Mouse (Mus musculus) left cerebral cortex, adult 2 months (tissue): ENCODE data around the gene Olfr351. TPM values are rescaled to one million over a fixed set of nuclear protein-coding genes. Genes with fewer than 3 reads are reported as not detected.

Experiments
- DNase-seq, 2 experiments: peaks; one replicate each; pipeline ENCODE4 v3.0.0; 2021 to 2022; ENCODE audit warnings: low spot score in 2 of 2, mixed read lengths in 1 of 2; ENCODE audit errors: extremely low spot score in 1 of 2
- H3K27ac ChIP-seq: fragments of 200-600 bp; 2 replicates; pipeline ENCODE4 v1.8.1; 2022
- H3K4me3 ChIP-seq: fragments of 200-600 bp; 2 replicates; pipeline ENCODE4 v1.8.1; 2022
- CTCF ChIP-seq: fragments of 200-600 bp; IDR thresholded peaks from 2 replicates; pipeline ENCODE4 v1.8.1; 2022; ENCODE audit warnings: antibody characterized with exemption, mild to moderate bottlenecking, moderate library complexity
- intact Hi-C: fragments of 180-260 bp; cut with DNase I; formaldehyde crosslinking; loops from one replicate; pipeline ENCODE4 v1.15.1; 2025
- long read RNA-seq, 2 experiments: library from polyadenylated mRNA; stranded (forward); transcript quantifications; one replicate each; pipeline ENCODE4 v2.0.0; 2021; ENCODE audit warnings: borderline mapping rate in 2 of 2
- total RNA-seq, 2 experiments: library from RNA; stranded (reverse); gene quantifications; 2 replicates each; pipeline ENCODE4 v1.2.3; 2021

Gene Olfr351
- not detected for total RNA-seq
- long read RNA-seq, experiment 1: 0 reads
- long read RNA-seq, experiment 2: 0 reads

GRCm38 (mm10) chr2:36862560-36862959, at the start of gene Olfr351:
Gene Olfr351, minus strand, starts transcription at chr2:36862660.
- intact Hi-C loops: no loop called here

GRCm38 (mm10) chr2:36905380-36905779, 42.9 kb upstream of the Olfr351 start, which contains the start of gene Olfr354:
Gene Olfr354, plus strand, starts transcription at chr2:36905680.
- H3K27ac ChIP-seq: no peak within 1 kb of the TSS
- intact Hi-C loops: no loop called here
- H3K4me3 ChIP-seq: no peak within 1 kb of the TSS
- no peak for DNase-seq
- no peak for TF ChIP-seq CTCF

More at GRCm38 (mm10) chr2:36862560-36862959, at the start of gene Olfr351:
- no peak within 1 kb of the TSS for H3K27ac ChIP-seq
- H3K4me3 ChIP-seq: no peak within 1 kb of the TSS
- no peak for DNase-seq
- TF ChIP-seq CTCF: no peak

- no peak for DNase-seq
These were observed 34.7 kb upstream of the Olfr351 start for GRCm38 (mm10) chr2:36897114-36897513.

GRCm38 (mm10) chr2:36892836-36893235, 30.4 kb upstream of the Olfr351 start, which contains the start of gene Olfr353:
Gene Olfr353, minus strand, starts transcription at chr2:36892936.
- Histone ChIP-seq H3K27ac (no peak within 1 kb of the TSS), H3K4me3 (no peak within 1 kb of the TSS)
- DNase-seq: no peak
- intact Hi-C loops: no loop called here
- TF ChIP-seq CTCF: no peak

More at GRCm38 (mm10) chr2:36897114-36897513, 34.7 kb upstream of the Olfr351 start:
- Histone ChIP-seq H3K4me3 (no peak overlapping the region), H3K27ac (no peak overlapping the region)
- intact Hi-C loops: no loop called here
- TF ChIP-seq CTCF: no peak

GRCm38 (mm10) chr2:36868160-36868559, 5.7 kb upstream of the Olfr351 start, which contains the start of gene Olfr352:
Gene Olfr352, plus strand, starts transcription at chr2:36868460.
- intact Hi-C loops: no loop called here
- H3K27ac ChIP-seq: no peak within 1 kb of the TSS
- TF ChIP-seq CTCF: no peak
- DNase-seq: no peak
- no peak within 1 kb of the TSS for H3K4me3 ChIP-seq

- TF ChIP-seq CTCF: no peak
- H3K4me3 ChIP-seq: no peak within 1 kb of the TSS
- DNase-seq: no peak
- intact Hi-C loops: no loop called here
- H3K27ac ChIP-seq: no peak within 1 kb of the TSS
These were observed 16.4 kb downstream of the Olfr351 start, which contains the start of gene Olfr350 for GRCm38 (mm10) chr2:36846010-36846409. Gene Olfr350, plus strand, starts transcription at chr2:36846310.

- Histone ChIP-seq H3K27ac (no peak within 1 kb of the TSS), H3K4me3 (no peak within 1 kb of the TSS)
- TF ChIP-seq CTCF: no peak
- no peak for DNase-seq
- intact Hi-C loops: no loop called here
These were observed 45.5 kb downstream of the Olfr351 start, which contains the start of gene Olfr3 for GRCm38 (mm10) chr2:36816932-36817331. Gene Olfr3, minus strand, starts transcription at chr2:36817032.

Other genes with a start within 250 kb of the Olfr351 start
- gene Olfr345, start 222.6 kb downstream of the Olfr351 start, total RNA-seq: not detected
- gene Olfr346, start 176.9 kb downstream of the Olfr351 start, total RNA-seq: not detected
- gene Olfr347, start 130.8 kb downstream of the Olfr351 start, total RNA-seq: not detected
- gene Olfr348, start 78.4 kb downstream of the Olfr351 start, total RNA-seq: not detected
- not detected for gene Olfr50, start 72.1 kb downstream of the Olfr351 start, total RNA-seq
- not detected for gene Olfr3, start 45.6 kb downstream of the Olfr351 start, total RNA-seq
- gene Olfr350, start 16.4 kb downstream of the Olfr351 start, total RNA-seq: not detected
- not detected for gene Olfr352, start 5.8 kb upstream of the Olfr351 start, total RNA-seq
- not detected for gene Olfr353, start 30.3 kb upstream of the Olfr351 start, total RNA-seq
- gene Olfr354, start 43.0 kb upstream of the Olfr351 start, total RNA-seq: not detected
- not detected for gene Olfr355, start 66.2 kb upstream of the Olfr351 start, total RNA-seq
- not detected for gene Olfr356, start 74.5 kb upstream of the Olfr351 start, total RNA-seq
- gene Olfr357, start 131.2 kb upstream of the Olfr351 start, total RNA-seq: not detected
- gene Olfr358, start 146.7 kb upstream of the Olfr351 start, total RNA-seq: not detected
- not detected for gene Olfr360, start 203.1 kb upstream of the Olfr351 start, total RNA-seq
- not detected for gene Olfr361, start 226.6 kb upstream of the Olfr351 start, total RNA-seq